Mouse (Mus musculus) monocyte, adult 5-6 weeks (primary cell): ENCODE data around the gene Defb9. TPM values are rescaled to one million over a fixed set of nuclear protein-coding genes. Genes with fewer than 3 reads are reported as not detected.
"Not testable (repeated sequence)": the region's sequence is repeated elsewhere in the genome, so short reads cannot be mapped to it uniquely, and the experiment has no call there.

Experiments
- ATAC-seq: fragments of 153-309, 156-312 bp; replicated peaks from 2 replicates; pipeline ENCODE4 v1.8.0; 2017; ENCODE audit warnings: mild to moderate bottlenecking; ENCODE audit not compliant: low TSS enrichment, insufficient number of reproducible peaks, severe bottlenecking, poor library complexity, low FRiP score
- total RNA-seq: library from RNA; stranded (forward); fragments of 200-1000, 200-491, 200-594 nt; gene quantifications from 3 replicates; pipeline ENCODE4 v1.2.3, GENCODE M21; 2017

Gene Defb9
- total RNA-seq: not detected in 3 replicates

- ATAC-seq: not testable (repeated sequence)
Measured at GRCm38 (mm10) chr8:21885321-21885720, at the start of gene Defb9. Gene Defb9, minus strand, starts transcription at chr8:21885421.

- no peak for ATAC-seq
Measured at GRCm38 (mm10) chr8:21932610-21933009, 47.4 kb upstream of the Defb9 start, which contains the start of gene Defb15. Gene Defb15, minus strand, starts transcription at chr8:21932710.

GRCm38 (mm10) chr8:21930754-21931153, 45.5 kb upstream of the Defb9 start:
- not testable (repeated sequence) for ATAC-seq

- ATAC-seq: no peak
Measured at GRCm38 (mm10) chr8:21915625-21916024, 30.4 kb upstream of the Defb9 start.

- ATAC-seq: no peak
Measured at GRCm38 (mm10) chr8:21912554-21912953, 27.3 kb upstream of the Defb9 start.

GRCm38 (mm10) chr8:21911931-21912330, 26.7 kb upstream of the Defb9 start:
- ATAC-seq: no peak

GRCm38 (mm10) chr8:21906290-21906689, 21.1 kb upstream of the Defb9 start, which contains the start of gene Defb11:
Gene Defb11, minus strand, starts transcription at chr8:21906412.
- not testable (repeated sequence) for ATAC-seq

- ATAC-seq: not testable (repeated sequence)
Measured at GRCm38 (mm10) chr8:21858586-21858985, 26.6 kb downstream of the Defb9 start, which contains the start of gene Defb10. Gene Defb10, plus strand, starts transcription at chr8:21858901.

Other genes starting within 250 kb of the Defb9 start
- not detected in 3 replicates for gene Defa17, start 229.6 kb downstream of the Defb9 start, total RNA-seq
- gene Defa34, start 219.6 kb downstream of the Defb9 start, total RNA-seq: not detected in 3 replicates
- not detected in 3 replicates for gene AY761184, start 181.8 kb downstream of the Defb9 start, total RNA-seq
- gene Defa24, start 150.9 kb downstream of the Defb9 start, total RNA-seq: not detected in 3 replicates
- not detected in 3 replicates for gene Defb50, start 61.9 kb downstream of the Defb9 start, total RNA-seq
- gene Defb2, start 45.5 kb downstream of the Defb9 start, total RNA-seq: not detected in 3 replicates
- gene Defb10, start 26.5 kb downstream of the Defb9 start, total RNA-seq: not detected in 3 replicates
- gene Defb11, start 21.0 kb upstream of the Defb9 start, total RNA-seq: not detected in 3 replicates
- not detected in 3 replicates for gene Defb15, start 47.3 kb upstream of the Defb9 start, total RNA-seq
- not detected in 3 replicates for gene Defb35, start 52.9 kb upstream of the Defb9 start, total RNA-seq
- gene Defb13, start 61.3 kb upstream of the Defb9 start, total RNA-seq: not detected in 3 replicates
- not detected in 3 replicates for gene Fam90a1a, start 73.3 kb upstream of the Defb9 start, total RNA-seq
- gene Ccdc70, start 84.4 kb upstream of the Defb9 start, total RNA-seq: not detected in 3 replicates
- not detected in 3 replicates for gene Atp7b, start 174.9 kb upstream of the Defb9 start, total RNA-seq
- 11.0 to 16.5 TPM (median 11.2 TPM) in 3 replicates for gene Alg11, start 175.3 kb upstream of the Defb9 start, total RNA-seq
- gene Nek5, start 239.6 kb upstream of the Defb9 start, total RNA-seq: not detected in 3 replicates